Mouse (Mus musculus) forebrain, embryonic 12.5 days (tissue): Measurements from ENCODE around the gene Ccdc80. TPM values are rescaled to one million over a fixed set of nuclear protein-coding genes. Genes with fewer than 3 reads are reported as not detected.

Experiments
- ATAC-seq: fragments of 200-750 bp; cut with Nextera tagmentation; 2 replicates; pipeline ENCODE4 v1.8.0; 2017; ENCODE audit warnings: moderate TSS enrichment; ENCODE audit not compliant: low FRiP score
- H3K27ac ChIP-seq: fragments of 300-500 bp; sonication (generic); 2 replicates; pipeline ENCODE4 v1.5.1; 2016; ENCODE audit warnings: mild to moderate bottlenecking
- H3K27me3 ChIP-seq: fragments of 300-500 bp; sonication (generic); 2 replicates; pipeline ENCODE4 v1.6.1; 2016; ENCODE audit warnings: mild to moderate bottlenecking
- H3K36me3 ChIP-seq: fragments of 300-500 bp; sonication (generic); replicated peaks from 2 replicates; pipeline ENCODE4 v1.6.1; 2016; ENCODE audit warnings: mild to moderate bottlenecking
- H3K4me1 ChIP-seq: fragments of 300-500 bp; sonication (generic); 2 replicates; pipeline ENCODE4 v1.6.1; 2016
- H3K4me2 ChIP-seq: fragments of 300-500 bp; sonication (generic); 2 replicates; pipeline ENCODE4 v1.6.1; 2016; ENCODE audit warnings: mild to moderate bottlenecking, moderate library complexity
- H3K4me3 ChIP-seq: fragments of 300-500 bp; sonication (generic); replicated peaks from 2 replicates; pipeline ENCODE4 v1.5.1; 2016; ENCODE audit warnings: mild to moderate bottlenecking
- H3K9ac ChIP-seq: fragments of 300-500 bp; sonication (generic); 2 replicates; pipeline ENCODE4 v1.6.1; 2016; ENCODE audit warnings: mild to moderate bottlenecking
- H3K9me3 ChIP-seq: fragments of 300-500 bp; sonication (generic); 2 replicates; pipeline ENCODE4 v1.6.1; 2016
- WGBS: fragments of 180-500 bp; shearing (Covaris S2); methylation state at CpG from one replicate; pipeline ENCODE4 v1.1.7; 2016; 5-methylcytosine and 5-hydroxymethylcytosine counted together
- polyA plus RNA-seq: library from polyadenylated mRNA; unstranded; fragments of >200 nt; fragmentation: Nextera tagmentation; extraction: Ambion mirVana; gene quantifications from 2 replicates; pipeline ENCODE4 v1.2.1, GENCODE M21; 2016

Gene Ccdc80
- polyA plus RNA-seq = 9.8 and 10.9 TPM in 2 replicates

DNA sequence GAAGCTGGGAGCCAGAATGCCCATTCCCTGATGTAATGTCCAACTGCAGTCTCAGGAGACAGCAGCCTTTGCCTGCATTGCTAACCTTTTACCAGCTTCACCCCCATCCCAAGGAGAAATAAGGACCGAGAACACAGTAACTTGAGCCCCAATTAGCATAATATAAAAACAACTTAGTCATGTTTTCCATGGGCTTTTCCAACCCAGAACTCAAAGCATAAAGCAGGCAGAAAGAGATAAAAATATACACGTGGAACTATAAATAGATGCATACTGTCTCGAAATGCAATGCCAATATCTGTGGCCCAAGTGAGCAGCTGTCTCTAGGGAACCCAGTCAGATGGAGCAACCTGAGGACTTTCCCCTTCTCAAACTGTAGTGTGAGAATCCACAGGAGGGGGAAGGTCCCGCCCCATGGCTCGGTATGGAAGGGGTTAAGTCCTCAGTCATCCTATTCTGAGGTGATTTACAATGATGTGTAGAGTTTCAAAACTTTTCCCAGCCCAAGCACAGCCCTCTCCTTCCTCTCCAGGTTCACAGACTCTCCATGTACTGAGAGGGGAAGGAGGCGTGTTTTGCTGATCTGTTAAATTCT lies at the start of gene Ccdc80:
Gene Ccdc80, plus strand, starts transcription at position 266 of the 595 bp plus-strand sequence.
- 31% methylated on average over 6 of the region's 6 CpGs for WGBS
- Histone ChIP-seq H3K36me3 (no peaks in the 10 kb centered on the region), H3K4me2 (peak within 1 kb of the TSS; percentile 51), H3K9me3 (no peaks in the 10 kb centered on the region), H3K4me3 (peak within 1 kb of the TSS; percentile 30), H3K27ac (no peak within 1 kb of the TSS), H3K4me1 (peaks cover 15% of the 10 kb centered on the region), H3K9ac (peak within 1 kb of the TSS; percentile 48), H3K27me3 (peaks cover 4% of the 10 kb centered on the region; the same call in 1 of the 2 replicates)
- no peak for ATAC-seq

DNA sequence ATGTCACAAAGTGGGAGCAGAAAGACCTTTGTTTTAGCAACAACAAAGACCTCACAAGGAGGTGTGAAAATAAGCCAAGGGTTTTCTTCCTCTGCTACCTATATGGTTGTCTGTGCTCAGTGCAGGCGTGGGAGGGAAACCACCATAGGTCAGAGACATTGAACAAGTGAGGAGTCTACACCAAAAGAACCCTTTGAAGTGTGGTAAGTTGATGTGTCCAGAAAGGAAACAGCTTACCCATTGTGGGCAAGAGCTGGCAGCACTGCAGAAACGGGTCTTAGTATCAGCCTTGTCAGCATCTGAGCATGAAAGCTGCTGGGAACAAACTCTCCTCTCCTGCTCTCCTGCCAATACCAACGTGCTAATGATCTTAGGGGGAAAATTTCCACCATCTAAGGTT lies 48.4 kb upstream of the Ccdc80 start:
- H3K4me3 ChIP-seq = no peak overlapping the region
- 68% methylated on average over 3 of the region's 3 CpGs for WGBS
- ATAC-seq = no peak
- no peak overlapping the region for H3K9ac ChIP-seq
- no peak overlapping the region for H3K4me2 ChIP-seq
- no peaks in the 10 kb centered on the region for H3K4me1 ChIP-seq
- H3K9me3 ChIP-seq = no peaks in the 10 kb centered on the region
- H3K27me3 ChIP-seq = no peaks in the 10 kb centered on the region
- H3K27ac ChIP-seq = no peak overlapping the region
- no peaks in the 10 kb centered on the region for H3K36me3 ChIP-seq

DNA sequence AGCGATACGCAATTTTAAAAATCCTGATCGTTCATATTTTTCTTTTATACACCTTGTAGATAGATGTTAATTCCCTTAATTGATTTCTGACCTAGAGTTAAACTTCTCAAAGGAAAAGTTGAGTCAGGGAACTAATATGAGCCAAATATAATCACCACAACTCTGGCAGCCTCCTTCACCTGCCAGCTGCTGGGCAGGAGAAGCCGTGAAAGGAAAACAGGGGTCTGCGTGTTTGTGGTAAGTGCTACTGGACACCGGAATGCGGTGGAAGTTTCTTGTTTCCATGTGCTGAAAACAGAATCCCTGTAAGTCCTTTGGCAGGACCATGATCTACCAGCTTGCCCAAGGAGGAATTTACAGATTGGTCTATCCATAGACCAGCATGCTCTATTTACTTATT lies 36.0 kb upstream of the Ccdc80 start:
- 97% methylated on average over 7 of the region's 7 CpGs for whole genome bisulfite sequencing
- ATAC-seq = no peak
- H3K4me2 ChIP-seq = no peak overlapping the region
- no peaks in the 10 kb centered on the region for H3K27me3 ChIP-seq
- no peak overlapping the region for H3K4me3 ChIP-seq
- H3K36me3 ChIP-seq = no peaks in the 10 kb centered on the region
- H3K4me1 ChIP-seq = no peaks in the 10 kb centered on the region
- no peak overlapping the region for H3K9ac ChIP-seq
- no peaks in the 10 kb centered on the region for H3K9me3 ChIP-seq
- no peak overlapping the region for H3K27ac ChIP-seq

DNA sequence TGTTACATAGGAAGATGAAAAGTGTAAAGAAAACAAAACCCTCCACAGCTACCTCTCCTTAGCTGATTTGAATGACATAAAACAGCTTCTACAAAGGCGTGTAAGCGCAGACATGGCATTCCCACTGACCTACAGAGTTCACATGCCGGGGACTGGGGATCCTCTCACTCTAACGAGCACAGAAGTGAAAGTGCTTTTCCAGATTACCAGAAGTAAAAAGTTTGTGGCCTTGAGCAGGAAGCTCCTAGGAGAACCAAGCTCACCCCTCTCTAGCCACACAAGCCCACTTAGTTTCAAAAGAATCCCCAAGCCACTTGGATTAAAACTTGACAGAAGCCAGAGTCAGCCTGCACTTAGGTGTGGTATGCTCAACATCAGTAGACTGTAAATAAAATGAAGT lies 35.3 kb upstream of the Ccdc80 start:
- no peaks in the 10 kb centered on the region for H3K9me3 ChIP-seq
- no peaks in the 10 kb centered on the region for H3K36me3 ChIP-seq
- no peak for ATAC-seq
- no peaks in the 10 kb centered on the region for H3K4me1 ChIP-seq
- H3K27me3 ChIP-seq = no peaks in the 10 kb centered on the region
- H3K27ac ChIP-seq = no peak overlapping the region
- WGBS = 70% methylated on average over 4 of the region's 4 CpGs
- H3K9ac ChIP-seq = no peak overlapping the region
- H3K4me3 ChIP-seq = no peak overlapping the region
- H3K4me2 ChIP-seq = no peak overlapping the region

DNA sequence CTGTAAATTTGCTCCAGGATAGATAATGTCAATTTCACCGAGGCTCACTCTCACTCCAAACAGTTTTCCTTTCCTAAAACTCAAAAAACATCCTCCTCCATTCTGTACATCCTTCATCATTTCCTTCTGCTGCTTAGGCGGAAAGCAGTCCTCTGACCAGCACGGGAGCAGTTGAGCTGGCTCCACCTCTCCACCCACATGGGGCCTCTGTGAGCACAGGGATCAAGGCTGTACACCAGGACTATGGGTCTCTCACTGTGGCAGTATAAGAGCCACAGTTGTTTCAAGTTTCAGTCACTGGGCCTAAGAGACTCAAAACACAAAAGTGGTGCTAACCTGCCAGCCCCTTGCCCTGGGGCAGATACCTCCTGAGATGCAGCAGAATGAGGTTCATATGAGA lies 32.1 kb upstream of the Ccdc80 start:
- no peak overlapping the region for H3K4me3 ChIP-seq
- no peaks in the 10 kb centered on the region for H3K36me3 ChIP-seq
- no peak overlapping the region for H3K27ac ChIP-seq
- no peak overlapping the region for H3K9ac ChIP-seq
- WGBS = 77% methylated on average over 3 of the region's 3 CpGs
- H3K27me3 ChIP-seq = no peaks in the 10 kb centered on the region
- H3K9me3 ChIP-seq = no peaks in the 10 kb centered on the region
- H3K4me2 ChIP-seq = no peak overlapping the region
- no peaks in the 10 kb centered on the region for H3K4me1 ChIP-seq
- ATAC-seq = no peak

DNA sequence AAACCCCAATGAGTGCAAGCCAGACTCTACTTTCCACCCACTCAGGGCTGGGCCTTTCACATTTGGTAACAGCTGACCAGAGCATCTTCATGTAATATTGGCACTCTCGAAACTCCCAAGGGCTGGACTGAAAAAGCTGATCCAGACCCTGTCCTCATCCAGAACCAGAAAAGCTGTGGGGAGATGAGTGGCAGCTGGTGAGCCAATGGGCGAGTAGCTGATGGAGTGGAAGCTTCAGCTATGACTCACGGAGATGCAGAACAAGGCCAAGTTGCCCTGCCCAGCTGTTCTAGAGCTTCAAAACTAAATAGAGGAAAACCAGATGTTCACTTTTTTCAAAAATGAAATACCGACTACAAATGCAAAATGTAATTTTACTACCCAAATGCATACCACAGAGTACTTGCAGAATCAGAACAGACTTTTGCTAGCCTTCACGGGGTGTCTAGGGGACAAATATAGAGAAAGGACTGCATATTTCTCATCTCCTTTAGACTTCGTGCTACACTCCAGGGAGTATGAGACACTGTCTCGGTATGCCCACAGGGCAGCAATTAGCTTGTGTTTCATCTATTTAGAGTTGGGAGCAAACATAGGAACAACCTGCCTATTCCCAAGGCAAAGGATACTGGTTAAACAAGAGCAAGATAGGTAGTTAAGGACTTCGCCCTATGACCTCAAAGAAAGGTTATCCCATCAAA lies 22.7 kb upstream of the Ccdc80 start:
- H3K9me3 ChIP-seq = no peaks in the 10 kb centered on the region
- WGBS = 86% methylated on average over 8 of the region's 8 CpGs
- no peak overlapping the region for H3K9ac ChIP-seq
- H3K36me3 ChIP-seq = no peaks in the 10 kb centered on the region
- no peak overlapping the region for H3K27ac ChIP-seq
- no peaks in the 10 kb centered on the region for H3K27me3 ChIP-seq
- no peak for ATAC-seq
- H3K4me3 ChIP-seq = no peak overlapping the region
- H3K4me2 ChIP-seq = no peak overlapping the region
- no peaks in the 10 kb centered on the region for H3K4me1 ChIP-seq

DNA sequence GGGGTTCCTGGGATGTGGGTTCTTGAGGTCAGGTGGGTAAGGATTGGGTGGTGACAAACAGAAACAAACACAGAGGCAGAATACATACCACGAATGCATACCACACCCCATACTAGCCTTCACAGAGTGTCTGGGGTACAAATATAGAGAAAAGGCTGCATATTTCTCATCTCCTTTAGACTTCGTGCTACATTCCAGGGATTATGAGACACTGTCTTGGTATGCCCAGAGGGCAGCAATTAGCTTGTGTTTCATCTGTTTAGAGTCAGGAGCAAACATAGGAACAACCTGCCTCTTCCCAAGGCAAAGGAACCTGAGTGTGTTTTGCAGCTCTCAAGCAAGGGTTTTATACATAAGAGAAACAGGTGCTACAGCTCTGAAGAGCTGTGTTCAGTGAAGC lies 21.8 kb upstream of the Ccdc80 start:
- no peaks in the 10 kb centered on the region for H3K27me3 ChIP-seq
- H3K4me2 ChIP-seq = no peak overlapping the region
- H3K27ac ChIP-seq = no peak overlapping the region
- ATAC-seq = no peak
- H3K36me3 ChIP-seq = no peaks in the 10 kb centered on the region
- no peaks in the 10 kb centered on the region for H3K9me3 ChIP-seq
- no peaks in the 10 kb centered on the region for H3K4me1 ChIP-seq
- H3K9ac ChIP-seq = no peak overlapping the region
- no peak overlapping the region for H3K4me3 ChIP-seq
- 88% methylated on average over 2 of the region's 2 CpGs for WGBS

DNA sequence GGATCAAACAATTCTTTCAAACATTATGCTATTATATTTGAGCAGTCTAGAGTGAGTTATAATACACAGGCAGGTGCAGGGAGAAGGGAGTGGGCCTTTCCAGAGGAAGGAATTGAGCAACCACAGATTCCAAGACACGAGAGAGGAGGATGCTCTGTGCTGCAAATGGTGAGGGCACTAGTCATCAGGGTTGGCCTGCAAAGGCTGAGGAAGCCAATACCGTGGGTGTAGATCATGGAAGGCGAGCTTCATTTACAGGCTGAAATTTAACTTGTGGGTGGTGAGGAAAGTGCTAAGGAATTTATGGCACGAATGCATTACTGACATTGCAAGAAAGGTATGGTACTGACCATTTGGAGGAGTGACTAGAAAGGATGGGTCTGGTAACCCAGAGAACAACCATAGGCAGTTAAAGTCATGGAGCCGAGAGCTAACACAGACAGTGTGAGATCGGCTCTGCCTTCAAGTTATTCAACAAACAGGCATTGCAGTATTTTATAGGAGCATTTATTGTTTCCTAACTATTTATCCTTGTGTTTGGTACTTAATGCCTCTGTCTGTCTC lies 15.6 kb upstream of the Ccdc80 start:
- Histone ChIP-seq H3K27me3 (no peaks in the 10 kb centered on the region), H3K27ac (no peak overlapping the region), H3K4me1 (no peaks in the 10 kb centered on the region), H3K4me3 (no peak overlapping the region), H3K9ac (no peak overlapping the region), H3K4me2 (no peak overlapping the region), H3K36me3 (no peaks in the 10 kb centered on the region), H3K9me3 (no peaks in the 10 kb centered on the region)
- WGBS = 86% methylated on average over 6 of the region's 6 CpGs
- no peak for ATAC-seq

DNA sequence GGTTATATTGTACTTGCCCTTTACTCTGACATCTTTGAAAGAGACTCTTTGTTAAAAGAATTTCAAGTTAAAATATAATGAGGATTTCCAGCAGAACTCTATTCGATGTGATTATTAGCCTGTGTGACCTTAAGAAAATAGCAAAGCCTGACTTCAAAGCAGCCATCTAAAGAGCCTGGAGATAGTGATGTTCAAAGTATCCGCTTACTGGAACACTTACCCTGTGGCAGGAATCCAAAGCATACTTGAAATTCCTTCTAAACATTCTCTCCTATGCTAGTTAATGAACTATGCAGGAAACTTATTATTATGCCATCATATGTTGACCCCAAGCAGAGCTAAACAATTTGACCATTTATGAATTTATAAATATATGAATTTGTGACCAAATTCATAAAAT lies 13.9 kb upstream of the Ccdc80 start:
- Histone ChIP-seq H3K9ac (no peak overlapping the region), H3K27me3 (no peaks in the 10 kb centered on the region), H3K36me3 (no peaks in the 10 kb centered on the region), H3K4me3 (no peak overlapping the region), H3K27ac (no peak overlapping the region), H3K9me3 (no peaks in the 10 kb centered on the region), H3K4me1 (no peaks in the 10 kb centered on the region), H3K4me2 (no peak overlapping the region)
- 68% methylated on average over 2 of the region's 2 CpGs for WGBS
- no peak for ATAC-seq

DNA sequence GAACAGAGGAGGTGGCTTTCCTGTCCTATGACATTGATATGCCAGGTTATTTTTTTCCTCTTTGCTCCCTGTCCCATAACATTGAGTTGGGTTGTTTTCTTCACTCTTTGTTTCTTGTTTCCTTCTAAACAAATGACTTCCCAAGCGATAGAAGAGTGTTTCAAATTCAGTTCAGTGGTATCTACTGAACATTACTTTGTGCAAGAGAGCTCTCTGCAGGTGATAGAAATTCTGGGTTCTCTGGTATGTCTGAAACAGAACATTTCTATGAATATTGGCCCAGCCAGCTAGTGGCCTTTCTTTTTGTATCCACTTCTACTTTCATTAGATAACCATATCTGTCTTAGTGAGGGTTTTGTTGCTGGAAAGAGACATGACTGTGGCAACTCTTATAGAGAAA lies 4.4 kb upstream of the Ccdc80 start:
- WGBS = 90% methylated on average over 1 of the region's 1 CpGs
- Histone ChIP-seq H3K27ac (no peak overlapping the region), H3K4me3 (no peak overlapping the region), H3K4me1 (peaks cover 8% of the 10 kb centered on the region), H3K36me3 (no peaks in the 10 kb centered on the region), H3K9ac (no peak overlapping the region), H3K4me2 (no peak overlapping the region), H3K27me3 (no peaks in the 10 kb centered on the region), H3K9me3 (no peaks in the 10 kb centered on the region)
- ATAC-seq = no peak

DNA sequence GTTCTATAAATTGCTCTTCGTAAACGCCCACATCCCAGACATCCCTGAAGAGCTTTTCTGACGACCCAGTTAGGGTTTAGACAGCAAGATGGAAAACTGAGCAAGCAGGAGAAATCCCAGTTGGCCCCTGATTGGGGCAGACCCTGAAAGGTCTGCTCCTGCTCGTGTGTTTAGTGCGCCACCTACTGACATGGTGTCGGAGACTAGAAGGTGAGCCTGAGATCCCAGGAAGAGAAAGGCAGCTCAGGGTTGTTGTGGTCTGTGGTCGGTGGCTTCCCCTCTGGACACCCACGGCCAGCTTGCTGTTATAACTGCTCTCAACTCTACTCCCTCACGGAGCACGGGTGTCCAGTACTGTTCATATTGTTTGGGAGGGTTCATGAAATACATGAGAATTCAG lies 3.2 kb upstream of the Ccdc80 start:
- H3K4me3 ChIP-seq = no peak overlapping the region
- H3K4me1 ChIP-seq = peaks cover 15% of the 10 kb centered on the region
- H3K27ac ChIP-seq = no peak overlapping the region
- H3K27me3 ChIP-seq = no peaks in the 10 kb centered on the region
- WGBS = 13% methylated on average over 10 of the region's 10 CpGs
- H3K9ac ChIP-seq = no peak overlapping the region
- ATAC-seq = peak; percentile 83
- H3K36me3 ChIP-seq = no peaks in the 10 kb centered on the region
- H3K9me3 ChIP-seq = no peaks in the 10 kb centered on the region
- no peak overlapping the region for H3K4me2 ChIP-seq

DNA sequence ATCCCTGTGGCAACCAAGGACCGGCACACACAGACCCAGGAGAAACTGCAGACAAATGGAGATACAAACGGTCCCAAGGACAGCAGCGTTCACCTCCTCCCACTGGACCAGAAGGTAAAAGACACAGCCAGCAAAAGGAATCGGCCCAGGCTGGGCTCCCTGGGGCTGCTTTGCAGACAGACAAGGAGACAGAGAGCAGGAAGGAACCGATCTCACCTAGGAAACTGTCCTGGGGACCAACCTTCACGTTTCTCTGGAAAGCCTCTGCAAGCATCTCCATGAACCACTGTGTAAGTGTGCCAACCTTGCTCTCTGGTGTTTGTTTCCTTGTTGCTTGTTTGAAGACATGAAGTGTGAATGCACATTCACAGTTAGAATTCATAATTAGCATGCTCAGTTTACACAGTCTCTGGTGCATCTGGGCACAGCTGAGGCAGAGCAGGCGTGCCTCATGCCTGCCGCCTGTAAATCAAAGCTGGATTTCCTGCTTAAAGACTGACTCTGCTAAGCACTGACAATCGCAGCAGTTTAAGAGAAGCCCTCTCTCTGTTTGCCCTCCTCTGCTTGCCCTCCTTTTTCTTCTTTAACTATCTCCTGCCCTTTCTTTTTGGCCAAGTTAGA lies 1.0 kb downstream of the Ccdc80 start:
- Histone ChIP-seq H3K9ac (peak overlapping the region; percentile 48), H3K4me2 (peak overlapping the region; percentile 51), H3K27ac (no peak overlapping the region), H3K4me3 (peak overlapping the region; percentile 30), H3K27me3 (peaks cover 4% of the 10 kb centered on the region; the same call in 1 of the 2 replicates), H3K36me3 (no peaks in the 10 kb centered on the region), H3K9me3 (no peaks in the 10 kb centered on the region), H3K4me1 (peaks cover 15% of the 10 kb centered on the region)
- 5% methylated on average over 9 of the region's 9 CpGs for WGBS
- ATAC-seq = peak; percentile 68; the same call in 1 of the 2 replicates
